Mouse (Mus musculus): ENCODE data around the gene Zc2hc1b.
"Not testable (repeated sequence)": the region's sequence is repeated elsewhere in the genome, so short reads cannot be mapped to it uniquely, and the experiment has no call there.

Zc2hc1b gene

DNA sequence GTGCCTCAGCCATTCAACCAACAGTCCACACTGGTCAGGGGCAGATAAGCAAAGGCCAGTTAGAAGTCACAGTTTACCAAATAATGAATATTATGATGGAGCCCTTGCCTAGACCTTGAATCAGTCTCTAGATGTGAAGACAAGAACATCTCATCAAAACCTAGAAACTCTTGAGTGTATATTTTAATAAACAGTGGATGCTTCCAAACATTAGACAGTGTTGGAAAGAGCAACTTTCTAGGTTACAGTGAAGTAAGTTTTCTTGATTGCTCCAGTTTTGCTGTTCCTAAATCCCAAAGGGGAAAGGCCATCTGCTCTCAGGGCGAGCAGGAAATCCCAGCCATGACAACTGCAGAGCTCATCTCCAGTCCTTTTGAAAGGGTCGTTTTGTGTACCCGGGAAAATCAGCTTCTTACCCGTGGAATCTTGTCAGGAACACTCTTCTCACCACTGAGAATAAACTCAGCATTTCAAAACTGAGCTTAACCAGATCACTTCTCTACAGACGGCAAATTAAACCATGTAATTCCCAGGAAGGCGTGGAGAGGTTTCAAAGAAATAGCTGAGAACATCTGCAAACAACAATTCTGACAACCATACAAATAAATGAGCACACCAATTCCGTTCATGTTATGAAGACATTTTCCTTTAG is at the start of gene Zc2hc1b:
TSS of gene Zc2hc1b (minus strand) at position 51 of the 652 bp plus-strand sequence.
- no peak for DNase-seq (ENCODE audit: low spot score in 2 of 2)

- no peak for DNase-seq (ENCODE audit: low spot score in 2 of 2)
Observed at GRCm38 (mm10) chr10:13225377-13226063, 47.7 kb upstream of the Zc2hc1b start.

GRCm38 (mm10) chr10:13222135-13222534 is 44.3 kb upstream of the Zc2hc1b start:
- DNase-seq (ENCODE audit: low spot score in 2 of 2) = no peak

DNA sequence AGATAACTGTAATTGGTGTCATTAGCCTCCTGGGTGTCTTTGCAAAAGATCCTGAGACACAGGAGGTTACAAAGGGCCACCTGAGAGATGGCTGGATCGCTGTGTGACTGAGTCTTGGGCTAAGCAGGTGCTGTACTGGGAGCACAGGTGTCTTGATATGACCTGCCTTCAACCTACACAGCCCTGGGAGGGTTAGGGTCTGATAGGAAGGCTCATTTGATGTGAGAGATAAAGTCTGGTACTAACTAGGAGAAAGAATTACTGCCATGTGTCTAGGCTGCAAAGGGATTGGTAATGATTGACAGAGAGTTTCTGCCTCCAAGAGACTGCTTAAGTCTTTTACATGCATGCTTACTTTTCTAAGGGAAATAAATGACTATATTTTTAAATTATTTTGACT is 42.2 kb upstream of the Zc2hc1b start:
- no peak for DNase-seq (ENCODE audit: low spot score in 2 of 2)

- no peak for DNase-seq (ENCODE audit: low spot score in 2 of 2)
Observed at GRCm38 (mm10) chr10:13213956-13214355, 36.1 kb upstream of the Zc2hc1b start.

DNA sequence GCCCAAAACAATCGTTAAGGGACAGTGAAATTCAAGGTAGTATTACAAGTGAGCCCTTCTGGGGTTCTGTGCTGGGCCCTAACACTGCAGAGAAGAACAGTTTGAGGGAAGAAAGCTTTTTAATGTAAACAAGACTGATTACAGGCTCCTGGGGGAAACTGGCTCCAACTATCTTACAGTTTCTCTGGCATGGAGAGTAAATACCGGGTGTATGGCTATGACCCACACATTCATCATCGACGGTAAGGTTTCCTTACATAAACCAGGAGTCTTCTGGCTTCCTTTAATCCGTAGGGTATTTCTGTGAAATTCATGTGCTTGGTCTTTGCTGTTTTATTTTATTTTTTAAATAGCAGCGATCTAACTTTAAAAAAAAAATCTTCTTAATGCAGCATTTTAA is 35.0 kb upstream of the Zc2hc1b start:
- DNase-seq (ENCODE audit: low spot score in 2 of 2) = no peak

DNA sequence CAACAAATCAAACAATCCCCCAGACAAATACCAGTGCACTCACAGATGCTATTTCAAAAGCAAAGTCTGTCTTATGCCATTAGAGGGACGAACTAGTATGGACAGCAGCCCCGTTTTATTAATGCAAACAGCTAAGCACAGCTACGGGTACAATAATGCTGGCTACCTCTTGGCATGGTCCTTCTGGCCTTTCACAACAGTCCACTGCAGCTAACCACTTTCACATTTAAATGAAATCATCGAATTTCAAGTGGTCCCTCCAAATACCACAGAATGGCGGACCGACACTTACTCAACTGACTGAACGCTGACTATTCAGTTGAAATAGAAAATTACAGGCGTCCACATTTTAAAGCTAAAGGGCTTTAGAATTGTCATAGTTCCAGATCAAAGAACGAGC is 34.5 kb upstream of the Zc2hc1b start:
- no peak for DNase-seq (ENCODE audit: low spot score in 2 of 2)

- DNase-seq (ENCODE audit: low spot score in 2 of 2) = no peak
Observed at GRCm38 (mm10) chr10:13209930-13210637, 32.3 kb upstream of the Zc2hc1b start.

GRCm38 (mm10) chr10:13209506-13209905 is 31.7 kb upstream of the Zc2hc1b start:
- DNase-seq (ENCODE audit: low spot score in 2 of 2) = no peak

DNA sequence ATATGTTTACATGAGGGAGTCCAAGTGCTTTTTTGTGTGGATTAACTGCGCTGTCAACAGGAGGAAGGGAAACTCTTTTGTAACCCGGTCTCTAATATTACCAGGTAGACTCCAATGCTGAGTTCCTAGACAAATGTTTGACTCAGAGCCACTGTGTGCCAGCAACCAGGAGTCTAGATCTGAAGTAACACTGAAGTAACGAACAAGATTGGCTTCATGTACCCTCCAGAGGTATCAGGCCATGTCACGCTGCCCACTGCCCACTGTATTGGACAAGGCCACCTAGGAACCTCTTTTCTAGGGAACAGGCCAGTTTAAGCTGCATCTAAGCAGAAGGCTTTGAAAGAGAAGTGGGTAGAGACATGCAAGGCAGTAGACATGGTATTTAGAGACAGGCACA is 31.2 kb upstream of the Zc2hc1b start:
- DNase-seq (ENCODE audit: low spot score in 2 of 2) = no peak

DNA sequence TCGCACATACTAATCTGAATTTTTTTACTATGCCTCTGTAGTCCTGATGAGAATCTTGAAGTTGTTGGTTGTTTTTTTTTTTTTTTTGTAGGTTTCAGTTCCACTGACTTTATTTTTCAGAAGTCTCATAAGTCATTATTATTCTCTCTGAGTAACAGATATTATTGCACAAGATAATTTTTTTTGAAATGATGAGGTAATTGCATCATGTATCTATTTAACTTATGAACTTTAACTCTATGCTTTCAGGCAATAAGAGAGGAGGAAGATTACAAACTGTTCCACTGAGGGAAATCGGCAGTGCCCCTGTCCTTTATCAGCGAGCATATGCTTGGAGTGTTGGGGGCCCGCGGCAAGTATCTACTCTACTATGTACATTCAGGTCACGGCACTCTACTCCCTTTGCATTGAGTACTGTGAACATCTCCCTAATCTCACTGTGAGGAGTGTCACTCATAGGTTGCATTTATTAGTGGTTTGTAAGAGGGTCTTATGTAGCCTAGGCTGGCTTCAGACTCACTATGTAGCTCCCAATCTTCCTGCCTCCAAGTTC is 24.0 kb upstream of the Zc2hc1b start:
- DNase-seq (ENCODE audit: low spot score in 2 of 2) = no peak

DNA sequence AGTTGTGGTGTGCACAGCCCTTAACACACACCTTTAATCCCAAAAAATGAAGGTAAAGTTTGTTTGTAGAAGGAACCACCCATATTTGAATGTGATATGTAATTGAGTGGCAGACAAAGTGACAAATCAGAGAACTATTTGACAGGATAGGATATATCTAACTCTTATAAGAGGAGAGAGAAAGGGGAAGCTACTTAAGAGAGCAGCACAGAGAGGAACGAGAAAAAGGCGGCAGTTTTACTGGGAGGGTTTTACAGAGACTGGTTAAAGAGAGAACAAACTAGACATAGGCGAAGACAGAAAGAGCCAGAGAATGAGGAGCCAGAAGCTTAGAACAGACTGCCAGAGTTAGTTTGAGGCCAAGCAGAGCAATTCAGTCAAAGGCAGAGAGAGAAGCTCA is 23.0 kb upstream of the Zc2hc1b start:
- DNase-seq (ENCODE audit: low spot score in 2 of 2) = no peak

DNA sequence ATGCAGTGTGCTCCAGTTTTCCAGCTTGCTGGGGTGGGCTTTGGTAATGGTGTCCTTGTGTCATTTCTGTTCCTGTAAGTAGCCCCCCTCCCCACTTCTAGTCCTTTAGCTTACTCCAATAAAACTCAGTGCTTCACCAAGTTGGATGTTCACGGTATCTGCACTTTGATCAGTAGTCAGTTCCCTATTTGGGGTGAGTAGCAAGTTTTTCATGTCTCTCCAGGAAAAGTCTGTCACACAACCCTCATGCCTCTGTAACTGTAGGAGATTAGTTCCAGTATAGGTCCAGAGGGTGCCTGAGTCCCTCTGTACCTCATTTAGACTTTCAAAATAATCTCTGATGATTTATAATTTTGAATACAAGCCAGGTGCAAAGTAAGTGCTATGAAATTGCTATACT is 21.4 kb upstream of the Zc2hc1b start:
- no peak for DNase-seq (ENCODE audit: low spot score in 2 of 2)

GRCm38 (mm10) chr10:13196872-13197507 is 19.2 kb upstream of the Zc2hc1b start:
- no peak for DNase-seq (ENCODE audit: low spot score in 2 of 2)

GRCm38 (mm10) chr10:13193496-13193895 is 15.7 kb upstream of the Zc2hc1b start:
- not testable (repeated sequence) for DNase-seq (ENCODE audit: low spot score in 2 of 2)

GRCm38 (mm10) chr10:13192731-13193351 is 15.0 kb upstream of the Zc2hc1b start, which contains the start of gene Ltv1:
TSS of gene Ltv1 (minus strand) at chr10:13193168.
- DNase-seq (ENCODE audit: low spot score in 2 of 2) = peak; percentile 92 to 95

DNA sequence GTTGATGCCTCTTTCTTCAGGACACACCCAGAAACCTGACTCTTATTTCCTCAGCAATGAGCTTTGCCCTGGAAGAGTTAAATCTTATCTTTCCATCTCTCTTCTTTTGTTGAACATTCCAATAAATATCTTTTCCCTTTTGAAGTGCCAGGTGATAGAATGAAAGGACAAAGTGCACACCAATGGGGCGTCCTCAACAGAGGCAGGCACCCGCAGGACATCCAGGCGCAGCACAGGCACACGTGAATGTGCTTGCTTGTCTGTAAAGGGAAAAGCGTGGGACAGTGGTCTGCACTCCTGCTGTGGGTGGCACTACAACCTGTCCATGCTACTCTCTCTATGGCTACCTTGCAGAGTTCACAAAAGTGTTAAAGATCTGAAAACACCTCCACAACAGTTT is 12.1 kb upstream of the Zc2hc1b start:
- no peak for DNase-seq (ENCODE audit: low spot score in 2 of 2)

- DNase-seq (ENCODE audit: low spot score in 2 of 2) = no peak
Observed at GRCm38 (mm10) chr10:13186754-13187153, 8.9 kb upstream of the Zc2hc1b start.

GRCm38 (mm10) chr10:13184170-13184766 is 6.4 kb upstream of the Zc2hc1b start:
- no peak for DNase-seq (ENCODE audit: low spot score in 2 of 2)

DNA sequence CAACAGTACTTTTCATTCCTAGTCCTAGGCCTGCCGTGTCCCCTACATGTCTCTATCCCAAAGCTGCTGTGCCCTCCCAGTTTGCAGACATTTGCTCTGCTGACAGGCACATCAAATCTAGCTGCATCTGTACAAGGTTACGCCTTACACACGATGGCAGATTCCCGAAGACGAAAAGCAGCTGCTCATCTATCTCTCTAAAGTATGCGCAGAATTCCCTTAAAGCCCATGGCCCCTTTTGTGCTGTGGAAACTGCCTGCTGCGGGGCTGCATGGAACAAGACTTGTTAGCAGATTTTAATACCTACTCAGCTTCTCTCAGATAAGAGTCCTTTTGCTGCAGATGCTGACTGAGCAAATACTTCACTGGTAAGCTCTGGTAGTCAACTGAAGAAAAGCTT is 2.4 kb upstream of the Zc2hc1b start:
- no peak for DNase-seq (ENCODE audit: low spot score in 2 of 2)

DNA sequence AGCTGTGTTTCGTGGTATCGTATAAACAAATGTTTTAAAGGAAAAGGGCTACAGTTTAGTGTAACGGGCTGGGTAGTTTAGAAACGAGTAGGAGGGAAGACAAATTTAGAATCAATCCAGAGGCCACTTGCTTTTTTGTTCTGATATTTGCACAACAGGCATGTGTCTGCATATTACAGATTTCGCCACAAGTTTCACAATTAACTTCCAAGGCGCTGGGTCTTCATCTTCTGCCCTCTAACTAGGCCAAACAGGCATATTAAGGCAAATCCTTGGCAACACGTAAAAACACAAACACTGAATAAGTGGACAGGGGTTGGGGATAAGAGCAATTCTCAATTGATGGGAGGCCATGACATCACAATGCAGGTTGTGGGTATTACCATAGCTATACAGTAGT is 2.0 kb downstream of the Zc2hc1b start:
- no peak for DNase-seq (ENCODE audit: low spot score in 2 of 2)
